In the genomic region with DNA sequence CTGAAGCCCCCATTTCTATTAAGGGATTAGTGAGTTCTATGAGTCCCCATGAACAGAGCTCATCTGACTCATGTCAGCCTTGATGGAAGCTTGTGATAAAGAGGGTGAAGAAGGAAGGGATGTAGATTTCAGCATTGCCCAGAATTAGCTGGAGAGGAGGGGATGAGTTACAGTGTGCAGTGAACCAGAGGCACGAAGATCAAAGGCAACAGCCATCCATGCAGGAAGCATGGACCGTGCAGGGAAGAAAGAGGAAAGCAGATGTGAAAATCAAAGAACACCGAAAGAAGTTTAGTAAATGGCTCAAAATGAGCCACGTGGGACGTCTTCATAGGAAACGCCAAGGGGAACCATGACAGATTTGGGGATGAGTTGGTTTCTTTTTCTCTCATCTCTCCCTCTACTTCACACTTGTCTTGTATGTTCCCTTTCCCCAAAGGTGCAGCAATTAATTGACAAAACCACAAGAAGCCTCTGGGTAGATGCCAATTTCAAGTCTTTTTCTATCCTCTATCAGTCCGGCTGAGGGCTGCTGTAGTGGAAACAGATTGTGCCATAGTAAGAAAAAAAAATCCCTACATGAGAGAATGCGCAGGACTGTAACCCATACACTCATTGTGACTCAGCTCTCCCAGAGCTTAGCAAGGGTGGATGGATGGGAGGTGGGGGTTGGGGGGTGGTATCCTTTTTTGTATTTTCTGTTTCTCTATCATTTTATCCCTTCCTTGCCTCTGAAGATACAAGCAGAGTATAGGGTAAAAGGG, we compare ENCODE assay signal across 25 mouse cellular contexts.
A peak's percentile ranks its signal among the peaks of the same experiment; 100 is the strongest.
DNase-seq lines count a peak whose midpoint lies in the region; ATAC-seq lines count a peak whose summit lies in the region.
"Had no signal": no experiment of that assay in that cellular context is flagged by ENCODE, and none has a peak within 500 bp of the region (broad histone marks: within the 10 kb centered on the region; RNA-seq: fewer than 3 reads in every experiment).

No protein-coding gene starts in this region.

- H3K9me3 ChIP-seq in kidney, embryonic 14.5 days (ENCODE audit: control insufficient read depth, low read length), result no peaks in the 10 kb centered on the region
- H3K9me3 ChIP-seq in midbrain, embryonic 14.5 days (ENCODE audit: control insufficient read depth, low read length), result no peaks in the 10 kb centered on the region
- H3K9me3 ChIP-seq in midbrain, embryonic 11.5 days (ENCODE audit: control insufficient read depth, low read length), result no peaks in the 10 kb centered on the region
- no peaks in the 10 kb centered on the region for H3K9me3 ChIP-seq in midbrain, embryonic 15.5 days
- no peaks in the 10 kb centered on the region for H3K9me3 ChIP-seq in hindbrain, embryonic 13.5 days
- H3K9me3 ChIP-seq: hindbrain, embryonic 10.5 days; limb, embryonic 12.5 days; liver, embryonic 15.5 days; neural tube, embryonic 13.5 days had no signal

- 37% methylated on average over 8 of the region's 8 CpGs for WGBS in kidney, embryonic 14.5 days
- WGBS in midbrain, embryonic 14.5 days, result 47% methylated on average over 8 of the region's 8 CpGs
- WGBS in midbrain, embryonic 11.5 days, result 61% methylated on average over 8 of the region's 8 CpGs
- whole genome bisulfite sequencing in midbrain, embryonic 15.5 days, result 41% methylated on average over 8 of the region's 8 CpGs
- 74% methylated on average over 8 of the region's 8 CpGs for WGBS in hindbrain, embryonic 13.5 days

- H3K27me3 ChIP-seq in kidney, embryonic 14.5 days (ENCODE audit: control insufficient read depth, insufficient read depth, low read length), result no peaks in the 10 kb centered on the region
- no peaks in the 10 kb centered on the region for H3K27me3 ChIP-seq in midbrain, embryonic 14.5 days (ENCODE audit: control insufficient read depth, insufficient read depth, low read length)
- H3K27me3 ChIP-seq in midbrain, embryonic 11.5 days (ENCODE audit: control insufficient read depth, insufficient read depth, low read length), result no peaks in the 10 kb centered on the region
- no peaks in the 10 kb centered on the region for H3K27me3 ChIP-seq in midbrain, embryonic 15.5 days (replicated peaks)
- no peaks in the 10 kb centered on the region for H3K27me3 ChIP-seq in hindbrain, embryonic 13.5 days
- H3K27me3 ChIP-seq: limb, embryonic 12.5 days; liver, embryonic 15.5 days; neural tube, embryonic 13.5 days had no signal

- H3K9ac ChIP-seq in kidney, embryonic 14.5 days (ENCODE audit: low read depth, low read length), result no peak overlapping the region
- H3K9ac ChIP-seq in midbrain, embryonic 14.5 days (replicated peaks; ENCODE audit: low read length), result no peak overlapping the region
- no peak overlapping the region for H3K9ac ChIP-seq in midbrain, embryonic 11.5 days (ENCODE audit: low read length)
- no peak overlapping the region for H3K9ac ChIP-seq in midbrain, embryonic 15.5 days
- no peak overlapping the region for H3K9ac ChIP-seq in hindbrain, embryonic 13.5 days
- H3K9ac ChIP-seq: limb, embryonic 12.5 days; liver, embryonic 15.5 days; lung, embryonic 14.5 days; neural tube, embryonic 13.5 days had no signal

- H3K4me1 ChIP-seq in kidney, embryonic 14.5 days (ENCODE audit: control insufficient read depth, insufficient read depth, low read length), result no peaks in the 10 kb centered on the region
- no peaks in the 10 kb centered on the region for H3K4me1 ChIP-seq in midbrain, embryonic 14.5 days (ENCODE audit: control insufficient read depth, insufficient read depth, low read length)
- H3K4me1 ChIP-seq in midbrain, embryonic 11.5 days (ENCODE audit: control insufficient read depth, insufficient read depth, low read length), result no peaks in the 10 kb centered on the region
- no peaks in the 10 kb centered on the region for H3K4me1 ChIP-seq in midbrain, embryonic 15.5 days
- no peaks in the 10 kb centered on the region for H3K4me1 ChIP-seq in hindbrain, embryonic 13.5 days (replicated peaks)
- H3K4me1 ChIP-seq: hindbrain, embryonic 10.5 days; liver, embryonic 15.5 days; neural tube, embryonic 13.5 days had no signal

- ATAC-seq in kidney, embryonic 14.5 days (ENCODE audit: low FRiP score, low TSS enrichment), result peak; percentile 88; the same call in 1 of the 2 replicates
- ATAC-seq in midbrain, embryonic 14.5 days (ENCODE audit: low FRiP score, low TSS enrichment), result 0 out of 2 replicates have a peak, but pooled peaks have one; percentile 19
- ATAC-seq in midbrain, embryonic 11.5 days (ENCODE audit: low FRiP score), result no peak
- ATAC-seq in midbrain, embryonic 15.5 days (replicated peaks), result peak; percentile 70
- ATAC-seq in hindbrain, embryonic 13.5 days (ENCODE audit: low FRiP score), result no peak
- ATAC-seq: forebrain, embryonic 16.5 days; hindbrain, embryonic 16.5 days had no signal

- H3K27ac ChIP-seq in kidney, embryonic 14.5 days (ENCODE audit: low read depth, low read length), result no peak overlapping the region
- H3K27ac ChIP-seq in midbrain, embryonic 14.5 days (replicated peaks; ENCODE audit: low read depth, low read length), result no peak overlapping the region
- no peak overlapping the region for H3K27ac ChIP-seq in midbrain, embryonic 11.5 days (ENCODE audit: low read depth, low read length)
- H3K27ac ChIP-seq in midbrain, embryonic 15.5 days, result no peak overlapping the region
- no peak overlapping the region for H3K27ac ChIP-seq in hindbrain, embryonic 13.5 days
- H3K27ac ChIP-seq: hindbrain, embryonic 10.5 days; limb, embryonic 12.5 days; liver, embryonic 15.5 days; neural tube, embryonic 13.5 days; stomach, postnatal 0 days had no signal

- H3K36me3 ChIP-seq in kidney, embryonic 14.5 days (ENCODE audit: control insufficient read depth, insufficient read depth, low read length), result no peaks in the 10 kb centered on the region
- no peaks in the 10 kb centered on the region for H3K36me3 ChIP-seq in midbrain, embryonic 14.5 days (ENCODE audit: control insufficient read depth, insufficient read depth, low read length)
- H3K36me3 ChIP-seq in midbrain, embryonic 11.5 days (ENCODE audit: control insufficient read depth, insufficient read depth, low read length), result no peaks in the 10 kb centered on the region
- no peaks in the 10 kb centered on the region for H3K36me3 ChIP-seq in midbrain, embryonic 15.5 days (replicated peaks)
- H3K36me3 ChIP-seq in hindbrain, embryonic 13.5 days, result no peaks in the 10 kb centered on the region
- H3K36me3 ChIP-seq: hindbrain, embryonic 10.5 days; limb, embryonic 12.5 days; liver, embryonic 15.5 days; neural tube, embryonic 13.5 days had no signal

- no peak for DNase-seq in kidney, postnatal 14 days
- peak; percentile 7 for DNase-seq in midbrain, embryonic 14.5 days
- no peak for DNase-seq in midbrain, embryonic 11.5 days (ENCODE audit: low spot score, missing footprints)
- no peak for DNase-seq in cerebellum, adult 11-12 months
- DNase-seq: adrenal gland, postnatal 14 days; cerebellum, adult 18-20 months; cerebellum, postnatal 10 days; heart, postnatal 14 days; kidney, adult 8-10 months; layer of hippocampus, adult 9-11 months; lung, embryonic 14.5 days; right cerebral cortex, postnatal 4 days; thymus, adult 18-20 months; thymus, postnatal 25 days had no signal

- H3K4me3 ChIP-seq in kidney, embryonic 14.5 days (ENCODE audit: low read length), result no peak overlapping the region
- no peak overlapping the region for H3K4me3 ChIP-seq in midbrain, embryonic 14.5 days (replicated peaks; ENCODE audit: low read depth, low read length)
- no peak overlapping the region for H3K4me3 ChIP-seq in midbrain, embryonic 11.5 days (ENCODE audit: low read depth, low read length)
- H3K4me3 ChIP-seq in midbrain, embryonic 15.5 days, result no peak overlapping the region
- H3K4me3 ChIP-seq in hindbrain, embryonic 13.5 days, result no peak overlapping the region
- H3K4me3 ChIP-seq: erythroblast, embryonic 14.5 days; hindbrain, embryonic 10.5 days; limb, embryonic 12.5 days; liver, embryonic 15.5 days; neural tube, embryonic 13.5 days had no signal

- H3K4me2 ChIP-seq in kidney, embryonic 14.5 days (replicated peaks; ENCODE audit: low read depth, low read length), result no peak overlapping the region
- H3K4me2 ChIP-seq in midbrain, embryonic 14.5 days (ENCODE audit: low read length), result no peak overlapping the region
- H3K4me2 ChIP-seq in midbrain, embryonic 11.5 days, result no peak overlapping the region
- H3K4me2 ChIP-seq in midbrain, embryonic 15.5 days, result no peak overlapping the region
- no peak overlapping the region for H3K4me2 ChIP-seq in hindbrain, embryonic 13.5 days
- H3K4me2 ChIP-seq: limb, embryonic 12.5 days; liver, embryonic 15.5 days; lung, embryonic 14.5 days; neural tube, embryonic 13.5 days had no signal

Comparison
In these comparisons a context has a peak if more than half of its experiments do, and no peak if none do; other contexts are left out.
1. ATAC-seq: peak in kidney, embryonic 14.5 days (single experiment), midbrain, embryonic 14.5 days (single experiment) and midbrain, embryonic 15.5 days (single experiment); none in midbrain, embryonic 11.5 days (single experiment) and hindbrain, embryonic 13.5 days (single experiment).